Mouse (Mus musculus) cerebellum, postnatal 14 days (tissue): ENCODE data around the gene Lce6a.

Experiments
- DNase-seq, 2 experiments: peaks; one replicate each; pipeline ENCODE4 v3.0.0; 2021; ENCODE audit warnings: mixed read lengths in 2 of 2

Lce6a gene

GRCm38 (mm10) chr3:92621560-92621959 is at the start of gene Lce6a:
TSS of gene Lce6a (minus strand) at chr3:92621660.
- DNase-seq = no peak

GRCm38 (mm10) chr3:92670215-92670614 is 48.8 kb upstream of the Lce6a start, which contains the start of gene Lce1a2:
TSS of gene Lce1a2 (minus strand) at chr3:92670315.
- no peak for DNase-seq

GRCm38 (mm10) chr3:92656826-92657225 is 35.4 kb upstream of the Lce6a start, which contains the start of gene Lce1b:
TSS of gene Lce1b (minus strand) at chr3:92656926.
- DNase-seq = no peak

GRCm38 (mm10) chr3:92648207-92648606 is 26.7 kb upstream of the Lce6a start, which contains the start of gene Lce1a1:
TSS of gene Lce1a1 (minus strand) at chr3:92648307.
- no peak for DNase-seq

- DNase-seq = no peak
These were observed 18.4 kb upstream of the Lce6a start for GRCm38 (mm10) chr3:92639854-92640253.

GRCm38 (mm10) chr3:92638653-92638991 is 17.2 kb upstream of the Lce6a start:
- no peak for DNase-seq

- DNase-seq = peak; percentile 0 to 2
These were observed 16.5 kb upstream of the Lce6a start for GRCm38 (mm10) chr3:92637745-92638652.

GRCm38 (mm10) chr3:92609804-92610203 is 11.7 kb downstream of the Lce6a start:
- DNase-seq = no peak

GRCm38 (mm10) chr3:92607392-92607791 is 14.1 kb downstream of the Lce6a start, which contains the start of gene 2210017I01Rik:
TSS of gene 2210017I01Rik (minus strand) at chr3:92607492.
- DNase-seq = no peak

- peak in 1 of 2 experiments; percentile 0 for DNase-seq
These were observed 19.3 kb downstream of the Lce6a start for GRCm38 (mm10) chr3:92602169-92602568.

GRCm38 (mm10) chr3:92600456-92600855 is 21.0 kb downstream of the Lce6a start:
- DNase-seq = no peak

GRCm38 (mm10) chr3:92599973-92600372 is 21.5 kb downstream of the Lce6a start:
- no peak for DNase-seq

- DNase-seq = no peak
These were observed 23.0 kb downstream of the Lce6a start for GRCm38 (mm10) chr3:92598429-92598828.

- no peak for DNase-seq
These were observed 32.6 kb downstream of the Lce6a start, which contains the start of gene Smcp for GRCm38 (mm10) chr3:92588858-92589257. TSS of gene Smcp (minus strand) at chr3:92588997.

- DNase-seq = no peak
These were observed 34.3 kb downstream of the Lce6a start for GRCm38 (mm10) chr3:92587190-92587589.

- no peak for DNase-seq
These were observed 36.4 kb downstream of the Lce6a start for GRCm38 (mm10) chr3:92585055-92585454.

GRCm38 (mm10) chr3:92583164-92583826 is 38.2 kb downstream of the Lce6a start:
- no peak for DNase-seq

- no peak for DNase-seq
These were observed 42.0 kb downstream of the Lce6a start for GRCm38 (mm10) chr3:92579508-92579907.

- no peak for DNase-seq
These were observed 42.6 kb downstream of the Lce6a start for GRCm38 (mm10) chr3:92578652-92579413.

GRCm38 (mm10) chr3:92573449-92574041 is 47.9 kb downstream of the Lce6a start, which contains the start of gene Ivl:
TSS of gene Ivl (minus strand) at chr3:92573735.
- no peak for DNase-seq

GRCm38 (mm10) chr3:92572514-92573155 is 48.8 kb downstream of the Lce6a start:
- no peak for DNase-seq
